Mouse (Mus musculus) olfactory bulb, adult 2 months (tissue): Measurements from ENCODE around the gene Gdf7.

ENCODE experiments used
- CTCF ChIP-seq: fragments of 200-500 bp; IDR thresholded peaks from 2 replicates; pipeline ENCODE4 v1.5.1; 2012; ENCODE audit warnings: low read depth, mild to moderate bottlenecking, low read length, moderate library complexity; ENCODE audit not compliant: insufficient read depth
- POLR2A ChIP-seq: fragments of 200-500 bp; IDR thresholded peaks from 2 replicates; pipeline ENCODE4 v1.6.1; 2012; ENCODE audit warnings: mild to moderate bottlenecking, low read depth, low read length, moderate library complexity; ENCODE audit not compliant: insufficient read depth

DNA sequence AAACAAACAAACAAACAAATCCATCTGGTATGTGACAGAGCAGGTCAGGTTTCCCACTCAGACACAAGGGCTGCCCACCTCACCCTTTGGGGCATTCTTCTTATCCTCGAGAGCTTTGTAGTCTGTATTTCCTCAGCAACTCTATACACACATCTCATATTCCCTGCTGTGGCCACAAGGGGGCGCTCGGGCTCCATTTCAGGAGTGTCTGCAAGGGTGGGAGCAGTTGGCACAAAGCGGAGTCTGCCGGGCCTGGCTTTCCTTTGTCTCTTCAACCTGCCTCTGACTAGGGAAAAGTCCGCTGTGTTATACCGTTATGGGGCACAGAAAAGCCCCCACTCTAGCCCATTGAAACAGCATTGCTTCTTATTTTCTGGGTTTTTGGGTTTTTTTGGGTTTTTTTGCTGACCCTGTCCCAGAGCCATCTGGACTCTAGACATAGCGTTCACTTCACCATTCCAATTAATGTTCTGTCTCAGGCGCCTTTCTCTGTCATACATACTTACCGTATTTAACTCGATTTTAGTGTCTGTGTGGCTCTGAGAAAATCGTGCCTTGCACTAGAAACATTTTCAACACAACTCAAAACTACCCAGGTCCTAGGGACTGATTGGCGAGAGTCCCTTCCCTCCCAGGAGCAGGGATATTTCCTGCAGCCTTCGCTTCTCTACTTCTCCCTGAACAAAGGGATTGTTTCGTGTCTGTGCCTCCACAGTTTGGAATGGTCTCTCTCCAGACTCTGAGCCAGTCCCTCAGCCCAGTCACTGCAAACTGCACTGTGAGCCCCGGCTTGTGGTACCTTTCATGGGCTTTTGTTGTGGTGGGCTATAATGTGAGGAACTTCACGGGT is 25.3 kb upstream of the Gdf7 start:
- TF ChIP-seq CTCF: peak; percentile 94
- TF ChIP-seq POLR2A: no peak
